Mouse (Mus musculus): ENCODE measurements around the gene Wt1.

GRCm38 (mm10) chr2:105090991-105091390 lies 35.3 kb upstream of the Wt1 start:
- TF ChIP-seq CTCF (IDR thresholded peaks at IDR 0.05; ENCODE audit: extremely low read depth, insufficient read depth, insufficient read length, insufficient replicate concordance) (no peak), POLR2A (IDR thresholded peaks at IDR 0.05; ENCODE audit: low read depth, low read length) (no peak)
